Mouse (Mus musculus): Measurements from ENCODE around the gene Slc39a5.

Slc39a5 gene

GRCm38 (mm10) chr10:128409692-128410559, 8.9 kb upstream of the Slc39a5 start:
- DNase-seq (ENCODE audit: low spot score): peak; percentile 93

GRCm38 (mm10) chr10:128408591-128409535, 7.8 kb upstream of the Slc39a5 start:
- no peak for DNase-seq (ENCODE audit: low spot score)

GRCm38 (mm10) chr10:128403931-128404330, 2.9 kb upstream of the Slc39a5 start:
- no peak for DNase-seq (ENCODE audit: low spot score)

- no peak for DNase-seq (ENCODE audit: low spot score)
These were observed 609 bp upstream of the Slc39a5 start for GRCm38 (mm10) chr10:128401638-128402037.

- DNase-seq (ENCODE audit: low spot score): no peak
These were observed 691 bp downstream of the Slc39a5 start for GRCm38 (mm10) chr10:128400338-128400737.

GRCm38 (mm10) chr10:128397466-128397865, 3.6 kb downstream of the Slc39a5 start:
- DNase-seq (ENCODE audit: low spot score): no peak

GRCm38 (mm10) chr10:128396716-128397264, 4.2 kb downstream of the Slc39a5 start:
- no peak for DNase-seq (ENCODE audit: low spot score)

- no peak for DNase-seq (ENCODE audit: low spot score)
These were observed 4.9 kb downstream of the Slc39a5 start for GRCm38 (mm10) chr10:128396017-128396673.

- no peak for DNase-seq (ENCODE audit: low spot score)
These were observed 9.2 kb downstream of the Slc39a5 start for GRCm38 (mm10) chr10:128391850-128392249.

- no peak for DNase-seq (ENCODE audit: low spot score)
These were observed 10.7 kb downstream of the Slc39a5 start for GRCm38 (mm10) chr10:128390366-128390765.

- DNase-seq (ENCODE audit: low spot score): no peak
These were observed 11.5 kb downstream of the Slc39a5 start for GRCm38 (mm10) chr10:128389570-128389969.

GRCm38 (mm10) chr10:128388941-128389340, 12.1 kb downstream of the Slc39a5 start:
- DNase-seq (ENCODE audit: low spot score): no peak

GRCm38 (mm10) chr10:128385902-128386301, 15.1 kb downstream of the Slc39a5 start:
- DNase-seq (ENCODE audit: low spot score): no peak

GRCm38 (mm10) chr10:128382482-128382881, 18.5 kb downstream of the Slc39a5 start:
- no peak for DNase-seq (ENCODE audit: low spot score)

- DNase-seq (ENCODE audit: low spot score): no peak
These were observed 20.5 kb downstream of the Slc39a5 start for GRCm38 (mm10) chr10:128380565-128380964.

- DNase-seq (ENCODE audit: low spot score): no peak
These were observed 21.8 kb downstream of the Slc39a5 start for GRCm38 (mm10) chr10:128379260-128379659.

GRCm38 (mm10) chr10:128378462-128378861, 22.6 kb downstream of the Slc39a5 start:
- DNase-seq (ENCODE audit: low spot score): no peak

- DNase-seq (ENCODE audit: low spot score): no peak
These were observed 23.0 kb downstream of the Slc39a5 start for GRCm38 (mm10) chr10:128377940-128378448.

- DNase-seq (ENCODE audit: low spot score): no peak
These were observed 23.6 kb downstream of the Slc39a5 start for GRCm38 (mm10) chr10:128377222-128377939.

- peak; percentile 86 for DNase-seq (ENCODE audit: low spot score)
These were observed 24.4 kb downstream of the Slc39a5 start, which contains the start of gene Ankrd52 for GRCm38 (mm10) chr10:128376455-128377211. Gene Ankrd52, plus strand, starts transcription at chr10:128377115.
